Mouse (Mus musculus) thymus, postnatal 10 days (tissue): ENCODE measurements around the gene Cisd1.
"Not testable (repeated sequence)": the region's sequence is repeated elsewhere in the genome, so short reads cannot be mapped to it uniquely, and the experiment has no call there.

Experiments
- DNase-seq, 2 experiments: peaks; one replicate each; pipeline ENCODE4 v3.0.0; 2021; ENCODE audit warnings: low spot score in 2 of 2

Cisd1 gene

DNA sequence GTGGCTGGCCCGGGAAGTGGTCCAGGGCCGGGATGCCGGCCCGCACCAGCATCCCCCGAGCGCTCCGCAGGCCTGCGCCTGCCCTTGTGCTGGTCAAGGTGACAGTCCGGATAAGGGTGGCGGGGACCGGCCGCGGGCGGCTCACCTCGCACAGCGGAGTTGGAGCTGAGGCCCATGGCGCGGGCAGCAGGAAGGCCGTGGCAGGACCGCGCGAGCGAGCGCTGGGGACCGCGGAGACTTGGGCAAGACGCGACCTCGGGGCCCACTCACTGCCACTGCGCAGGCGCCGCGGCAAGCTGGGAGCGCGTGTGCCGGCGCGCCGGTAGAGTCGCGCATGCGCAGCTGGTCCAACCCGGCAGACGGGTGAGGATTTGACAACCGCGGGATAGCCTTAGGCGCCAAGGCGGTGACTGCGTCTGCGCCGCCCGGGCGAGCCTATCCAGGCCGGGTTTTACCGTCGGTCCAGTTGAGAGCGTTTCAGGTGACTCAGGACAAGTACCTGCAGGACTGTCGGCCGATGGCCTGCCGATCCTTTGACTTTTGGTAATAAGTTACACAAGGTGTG is at the start of gene Cisd1:
TSS of gene Cisd1 (minus strand) at position 376 of the 565 bp plus-strand sequence.
- DNase-seq, result peak; percentile 88 to 92

DNA sequence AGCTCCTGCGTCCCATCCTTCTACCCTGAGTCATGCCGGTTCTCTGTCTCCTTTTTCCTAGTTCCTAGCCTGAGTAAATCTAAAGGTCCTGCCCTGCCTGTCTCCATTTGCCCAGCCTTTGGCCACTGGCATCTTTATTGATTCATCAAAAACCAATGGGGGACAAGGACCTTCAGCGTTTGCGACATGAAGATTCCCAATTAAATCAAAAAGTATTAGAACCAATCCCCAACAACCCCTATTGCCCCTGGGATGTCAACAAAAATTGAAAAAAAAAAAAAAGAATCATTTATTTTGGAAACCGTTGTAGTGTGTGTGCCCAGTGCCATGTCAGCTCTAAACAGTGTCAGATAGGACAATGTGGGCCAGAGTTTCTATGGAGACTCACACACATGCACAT is 44.6 kb upstream of the Cisd1 start:
- no peak for DNase-seq

DNA sequence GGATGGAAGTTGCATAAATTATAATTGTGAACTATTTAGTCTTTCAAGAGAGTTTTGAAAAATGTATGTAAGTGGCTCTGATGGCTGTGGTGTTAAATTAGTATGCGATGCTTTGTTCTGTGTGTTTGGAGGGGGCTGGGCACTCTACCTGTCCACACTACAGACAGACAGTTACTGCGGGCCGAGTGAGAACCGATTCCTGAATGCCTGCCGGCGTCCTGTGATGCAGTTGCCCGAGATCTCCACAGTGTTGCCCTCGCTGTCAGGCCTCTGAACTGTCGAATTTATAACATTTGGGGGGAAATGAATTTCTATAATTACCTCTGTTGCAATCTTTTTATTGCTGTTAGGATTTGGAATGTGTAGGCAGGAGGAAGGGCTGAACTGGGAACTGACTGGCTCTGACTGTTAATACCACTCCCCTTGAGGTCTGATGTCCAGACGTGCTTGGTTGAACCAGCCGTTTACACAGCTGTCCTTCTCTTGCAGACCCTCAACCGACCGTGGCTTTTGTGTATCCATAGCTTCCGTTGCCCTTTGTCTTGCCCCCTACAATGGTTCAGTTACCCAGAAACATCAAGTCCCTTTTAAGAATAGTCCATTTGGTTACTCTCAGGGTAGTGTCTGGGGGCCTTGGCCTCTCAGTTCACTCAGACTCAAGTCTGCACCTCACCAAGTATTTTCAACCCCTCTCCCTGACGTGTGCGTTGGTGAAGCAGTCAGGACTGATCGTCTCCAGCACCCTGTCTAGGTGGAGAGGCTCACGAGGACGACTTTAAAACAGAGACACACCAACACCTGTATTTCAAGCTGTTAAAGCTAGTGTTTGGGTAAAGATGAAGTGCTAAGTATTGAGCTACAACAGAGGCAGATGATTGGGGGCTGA is 39.6 kb upstream of the Cisd1 start:
- DNase-seq, result no peak

DNA sequence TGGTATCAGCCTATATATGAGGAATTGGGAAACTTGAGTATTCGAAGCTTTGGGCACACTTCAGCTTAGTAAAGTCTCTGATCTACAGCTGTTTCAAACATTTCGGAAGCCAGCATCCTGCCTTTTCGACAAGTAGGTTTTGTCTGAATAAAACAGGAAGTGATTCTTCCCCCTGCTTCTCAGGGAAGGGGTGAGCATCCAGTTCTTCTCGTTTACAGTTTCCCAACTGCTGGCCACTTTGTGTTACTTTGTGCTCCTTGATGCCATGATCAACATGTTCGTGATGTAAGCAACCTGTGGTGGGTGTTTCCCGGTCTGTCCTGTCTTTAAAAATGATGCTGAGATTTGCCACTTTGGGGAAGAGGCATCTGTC is 38.8 kb upstream of the Cisd1 start:
- not testable (repeated sequence) for DNase-seq

DNA sequence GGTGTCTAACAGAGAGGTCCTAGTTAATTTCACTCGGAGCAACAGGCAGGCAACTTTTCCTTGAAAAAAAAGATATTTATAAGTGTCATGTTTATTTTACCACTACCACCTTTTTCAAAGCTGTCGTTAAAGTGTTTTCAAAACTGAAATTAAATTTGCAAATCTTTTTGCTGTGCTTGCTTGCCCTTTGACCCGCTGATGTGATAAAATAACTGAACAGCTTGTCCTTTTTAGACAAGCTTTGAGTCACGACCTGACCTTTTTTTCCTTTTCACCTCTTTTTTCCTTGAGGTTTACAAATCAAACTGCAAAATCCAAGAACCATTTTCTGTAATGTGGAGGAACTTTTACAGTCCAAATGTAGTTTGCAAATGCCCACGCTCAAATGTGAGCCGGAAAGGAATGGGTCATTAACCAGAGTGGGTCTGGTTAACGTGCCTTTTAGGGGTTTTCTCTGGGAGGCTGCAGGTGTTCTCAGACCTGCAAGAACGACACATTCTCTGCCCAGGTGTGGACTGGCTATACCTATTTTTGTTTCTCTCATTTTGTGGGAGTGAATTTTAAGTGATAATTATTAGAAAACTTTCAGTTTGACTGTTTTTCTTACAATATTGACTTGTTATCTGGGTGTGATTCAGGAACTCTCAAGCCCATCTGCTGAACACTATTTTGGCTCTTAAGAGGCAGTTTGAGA is 38.3 kb upstream of the Cisd1 start:
- no peak for DNase-seq

DNA sequence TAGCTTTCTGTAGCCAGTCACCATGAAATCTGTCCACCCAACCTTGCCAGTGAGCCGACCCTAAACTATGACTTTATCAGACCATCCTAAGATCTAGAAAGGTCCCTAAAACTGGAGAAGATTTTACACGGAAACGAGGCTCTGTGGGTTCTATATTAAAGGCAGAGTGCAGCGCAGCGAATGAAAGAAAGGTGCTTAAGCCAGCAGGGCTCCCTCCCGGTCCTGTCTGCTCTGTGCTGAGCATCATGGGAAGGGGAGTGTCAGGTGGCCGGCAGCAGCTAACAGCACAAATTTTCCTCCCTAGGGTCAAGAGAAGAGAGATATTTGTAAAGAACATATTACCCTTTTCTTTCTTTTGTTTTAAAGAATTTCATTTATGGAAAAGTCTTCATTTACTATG is 37.4 kb upstream of the Cisd1 start:
- no peak for DNase-seq

DNA sequence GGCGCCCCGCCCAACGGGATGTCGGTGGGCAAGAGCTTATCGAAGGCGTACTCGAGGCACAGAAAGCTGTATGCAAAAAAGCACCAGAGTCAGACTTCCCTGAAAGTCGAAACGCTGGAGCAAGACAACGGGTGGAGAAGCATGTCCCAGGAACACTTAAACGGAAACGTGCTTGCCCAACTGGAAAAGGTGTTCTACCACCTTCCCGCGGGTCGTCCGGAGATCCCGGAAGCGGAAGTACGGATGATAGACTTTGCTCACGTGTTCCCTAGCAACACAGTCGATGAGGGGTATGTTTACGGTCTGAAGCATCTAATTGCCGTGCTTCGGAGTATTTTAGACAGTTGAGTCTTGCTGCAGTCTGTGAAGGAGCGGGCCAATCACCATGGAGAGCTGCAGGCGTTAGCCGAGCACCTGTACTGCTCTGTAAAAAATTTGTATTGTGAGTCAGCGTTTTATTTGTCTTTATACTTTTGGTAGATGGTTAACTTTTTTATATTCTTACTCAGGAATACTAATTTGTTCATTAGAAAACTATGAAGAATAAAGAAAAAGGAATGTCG is 36.8 kb upstream of the Cisd1 start:
- no peak for DNase-seq

DNA sequence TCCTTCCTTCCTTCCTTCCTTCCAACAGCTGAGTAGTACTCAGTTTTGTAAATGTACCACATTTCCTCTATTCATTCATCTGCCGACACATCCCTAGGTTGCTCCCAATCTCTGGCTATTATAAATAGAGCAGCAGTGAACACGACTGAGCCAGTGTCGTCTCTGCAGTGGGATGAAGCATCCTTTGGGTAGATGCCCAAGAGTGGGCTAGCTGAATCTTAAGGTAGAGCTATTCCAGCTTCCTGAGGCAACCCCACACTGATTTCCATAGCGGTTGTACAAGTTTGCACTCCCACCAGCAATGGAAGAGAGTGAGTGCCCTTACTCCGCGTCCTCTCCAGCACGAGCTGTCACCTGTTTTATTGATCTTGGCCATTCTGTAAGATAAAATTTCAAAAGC is 35.7 kb upstream of the Cisd1 start:
- DNase-seq, result no peak

DNA sequence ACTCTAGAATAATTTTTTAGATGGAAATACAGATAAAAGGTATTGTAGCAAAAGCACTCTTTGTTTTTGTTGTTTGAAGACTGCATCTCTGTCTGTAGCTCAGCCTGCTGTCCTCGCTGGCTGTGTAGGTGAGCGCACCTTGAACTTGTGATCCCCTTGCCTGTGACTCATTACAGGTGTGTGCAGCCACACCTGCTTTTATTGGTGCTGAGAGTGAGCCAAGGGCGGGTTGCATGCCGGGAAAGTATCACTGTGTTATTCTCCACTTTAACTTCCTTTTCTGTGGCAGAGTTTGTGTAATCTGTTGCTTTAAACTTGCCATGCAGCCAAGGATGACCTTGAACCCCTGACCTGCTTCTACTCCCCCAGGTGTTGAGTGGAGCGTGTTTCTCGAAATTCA is 31.3 kb upstream of the Cisd1 start:
- no peak for DNase-seq

DNA sequence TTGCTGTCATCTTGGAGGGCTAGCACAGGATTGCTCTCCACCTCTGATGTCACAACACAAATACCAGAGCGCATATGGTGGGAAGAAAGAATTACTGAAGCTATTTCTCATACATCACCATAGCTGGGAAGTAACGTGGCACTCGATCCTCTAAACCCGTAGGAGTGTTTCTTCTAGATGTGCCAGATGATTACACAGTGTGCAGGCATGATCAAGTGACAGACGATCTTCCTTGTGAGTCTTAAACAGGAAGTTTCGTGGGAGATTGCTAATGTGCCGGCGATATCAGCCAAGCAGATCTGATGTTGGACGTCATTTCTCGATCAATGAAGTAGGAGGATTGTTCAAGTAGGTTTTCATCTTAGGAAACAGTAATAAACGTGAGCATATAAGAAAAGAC is 29.0 kb upstream of the Cisd1 start:
- no peak for DNase-seq

DNA sequence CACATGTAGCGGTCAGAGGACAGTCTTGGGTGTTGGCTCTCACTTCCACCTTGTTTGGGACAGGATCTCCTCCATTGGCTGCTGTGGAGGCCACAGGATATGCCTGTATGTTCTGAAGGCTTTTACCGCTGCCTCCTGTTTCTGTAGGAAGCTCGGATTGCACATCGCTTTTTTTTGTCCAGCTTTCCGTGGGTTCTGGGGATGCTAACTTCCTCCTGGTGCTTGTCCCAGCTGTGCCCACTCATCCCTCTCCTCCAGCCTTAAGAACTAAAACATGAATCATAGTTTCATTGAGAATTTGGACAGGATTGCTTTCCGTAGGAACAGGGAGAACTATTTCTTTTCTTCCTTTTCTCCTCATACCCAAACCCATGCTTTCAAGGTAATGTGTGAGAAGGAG is 27.1 kb upstream of the Cisd1 start:
- DNase-seq, result no peak

DNA sequence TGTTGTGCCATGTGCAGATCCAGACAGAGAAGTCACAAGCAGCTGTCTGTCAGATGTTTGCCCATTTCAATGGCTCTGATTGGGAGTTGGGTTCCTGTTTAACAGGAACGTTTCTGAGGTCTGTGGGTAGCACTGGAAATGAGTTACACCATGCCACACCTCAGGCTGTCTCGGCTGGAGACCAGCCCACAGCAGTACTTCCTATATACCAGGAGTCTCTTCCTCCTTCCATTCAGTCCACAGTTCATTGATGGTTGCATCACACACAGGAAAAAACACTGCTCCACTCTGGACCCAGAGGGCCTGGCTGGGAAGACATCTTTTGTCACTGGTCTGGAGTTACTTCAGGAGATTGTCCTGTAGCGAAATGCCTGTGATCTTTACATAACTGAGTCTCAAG is 24.7 kb upstream of the Cisd1 start:
- no peak for DNase-seq

DNA sequence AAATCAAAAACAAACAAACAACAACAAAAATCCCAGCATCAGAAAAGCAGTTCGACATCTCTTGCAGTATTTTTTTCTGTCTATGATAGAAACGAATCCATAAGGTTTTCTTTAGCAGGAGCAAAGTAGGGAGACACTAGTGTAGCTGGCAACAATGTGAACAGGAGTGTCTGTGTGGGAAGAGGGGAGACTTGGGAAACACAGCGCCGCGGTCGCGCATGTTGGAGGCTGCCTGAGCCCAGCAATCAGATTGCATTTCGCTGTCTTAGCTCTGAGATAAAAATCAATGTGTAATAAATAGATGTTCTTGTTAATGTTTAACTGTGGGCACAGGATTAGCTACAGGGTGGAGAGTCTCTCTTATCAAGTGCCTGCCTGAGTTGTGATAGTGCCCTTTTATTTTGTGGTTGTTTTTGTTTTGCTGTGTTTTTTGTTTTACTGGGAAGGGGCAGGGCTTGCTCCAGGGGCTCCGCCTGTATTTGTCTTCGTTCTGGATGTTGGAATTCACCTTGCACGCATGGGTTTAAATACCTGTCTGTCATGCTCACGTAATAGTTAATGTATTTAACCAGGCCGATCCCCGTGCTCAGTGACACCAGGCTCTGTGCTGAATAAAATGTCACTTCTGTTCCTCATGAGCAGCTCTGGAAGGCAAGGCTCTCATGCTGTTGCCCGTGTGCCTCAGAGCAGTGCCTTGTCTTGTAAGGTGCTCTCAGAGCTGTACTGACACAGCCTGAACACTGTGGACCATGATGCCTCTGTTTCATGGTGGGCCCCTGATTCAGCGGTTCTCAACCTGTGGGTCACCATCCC is 23.6 kb upstream of the Cisd1 start:
- no peak for DNase-seq

DNA sequence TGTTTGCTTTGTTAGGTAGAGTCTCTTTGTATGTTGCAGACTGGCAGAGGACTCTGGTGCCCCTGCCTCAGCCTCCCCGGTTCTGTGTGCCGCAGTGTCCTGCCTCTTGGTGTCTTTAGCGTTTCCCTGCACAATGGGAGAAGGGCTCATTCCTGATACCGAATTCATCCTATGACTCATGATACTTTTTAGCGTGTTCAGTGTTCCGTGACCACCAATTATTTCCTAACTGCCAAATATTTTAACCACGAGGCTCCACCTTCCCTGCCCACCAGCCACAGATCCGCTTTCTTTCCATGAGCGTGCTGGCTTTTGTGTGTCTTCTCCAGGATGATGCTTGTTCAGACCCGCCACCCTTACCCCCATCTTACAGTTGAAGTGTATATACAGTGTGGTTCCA is 19.1 kb upstream of the Cisd1 start:
- DNase-seq, result no peak

DNA sequence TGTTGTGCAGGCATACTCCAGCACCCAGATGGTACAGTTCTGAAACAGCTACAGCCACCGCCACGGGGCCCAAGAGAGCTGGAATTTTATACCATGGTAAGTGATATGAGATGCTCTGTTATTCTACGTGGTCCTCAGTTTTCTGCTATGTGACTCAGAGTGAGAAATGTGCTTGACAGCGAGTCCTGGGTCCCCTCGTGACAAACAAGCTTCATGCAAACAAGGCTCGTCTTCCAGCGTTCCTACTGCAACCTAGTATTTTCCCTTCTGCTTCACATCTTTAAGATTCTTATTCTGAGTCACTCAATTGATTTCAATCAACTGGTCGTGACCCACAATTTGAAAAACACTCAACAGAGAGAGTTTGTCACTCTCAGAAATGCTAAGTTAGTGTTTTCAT is 18.7 kb upstream of the Cisd1 start:
- no peak for DNase-seq

DNA sequence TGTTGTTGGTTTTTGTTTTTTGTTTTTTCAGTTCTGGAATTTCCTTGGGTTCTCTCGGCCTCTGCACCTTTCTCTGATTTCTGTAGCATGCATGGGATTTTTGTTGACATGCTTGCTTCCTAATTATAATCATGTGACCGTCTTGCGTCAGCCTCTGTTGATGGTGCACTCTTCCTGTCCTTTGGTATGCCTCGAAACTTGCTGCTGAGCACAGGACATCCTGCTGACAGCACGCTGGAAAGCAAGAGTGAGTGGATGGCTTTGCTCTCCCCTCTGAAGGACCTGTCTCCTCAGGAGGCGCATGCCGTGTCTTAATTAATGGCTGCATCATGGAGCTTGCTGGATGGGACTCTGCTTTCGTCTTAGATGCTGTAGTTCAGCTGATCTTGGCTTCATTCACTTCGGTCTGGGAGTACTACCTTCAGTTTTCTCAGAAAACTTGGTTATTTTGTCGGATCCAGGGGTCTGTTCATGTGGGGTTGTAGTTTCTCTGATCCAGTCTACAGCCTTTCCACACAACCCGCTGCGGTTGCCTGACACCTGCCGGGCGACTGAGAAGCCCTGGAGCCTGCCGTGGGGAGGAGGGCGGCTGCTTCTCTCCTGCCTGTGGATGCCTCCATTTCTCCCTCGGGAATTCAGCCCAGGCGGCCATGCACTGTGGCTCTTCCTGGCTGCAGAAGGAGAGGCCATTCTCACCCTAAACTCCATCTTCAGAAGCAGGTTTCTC is 17.2 kb upstream of the Cisd1 start:
- DNase-seq, result no peak

DNA sequence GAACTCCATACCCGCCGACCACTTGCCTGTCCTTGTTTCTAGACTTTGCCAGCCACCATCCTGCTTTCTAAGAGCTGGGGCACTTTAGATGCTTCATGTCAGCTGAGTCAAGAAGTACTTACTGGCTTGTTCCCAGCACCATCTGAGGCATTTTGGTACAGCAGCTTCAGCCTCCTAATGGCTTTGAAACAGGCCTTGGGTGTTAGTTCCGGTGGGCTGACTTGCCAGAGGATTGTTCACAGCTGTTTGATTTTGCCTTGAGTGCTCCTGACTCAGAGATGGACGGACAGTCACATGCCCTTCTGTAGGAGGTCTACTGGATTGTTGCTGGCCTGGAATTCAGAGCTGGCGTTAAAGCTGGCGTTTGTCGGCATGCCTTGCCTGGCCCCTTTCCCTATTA is 16.3 kb upstream of the Cisd1 start:
- DNase-seq, result no peak

DNA sequence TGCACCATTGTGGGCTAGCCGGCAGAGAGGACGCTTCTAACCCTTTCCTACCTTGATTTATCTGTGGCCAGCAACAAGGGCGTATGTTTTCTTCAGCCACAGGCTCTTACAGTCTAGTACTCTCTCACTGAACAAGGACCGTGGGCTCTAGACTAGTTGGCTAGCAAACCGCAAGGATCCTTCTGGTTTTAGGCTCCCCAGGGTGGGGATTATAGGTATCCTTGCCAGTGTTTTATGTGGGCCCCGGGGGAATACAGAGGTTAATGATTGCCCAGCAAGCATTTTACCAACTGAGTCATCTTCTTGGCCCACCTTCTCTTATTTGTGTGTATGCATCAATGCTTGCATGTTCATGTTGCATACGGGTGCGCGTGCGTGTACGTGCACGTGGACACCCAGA is 10.2 kb upstream of the Cisd1 start:
- DNase-seq, result no peak

DNA sequence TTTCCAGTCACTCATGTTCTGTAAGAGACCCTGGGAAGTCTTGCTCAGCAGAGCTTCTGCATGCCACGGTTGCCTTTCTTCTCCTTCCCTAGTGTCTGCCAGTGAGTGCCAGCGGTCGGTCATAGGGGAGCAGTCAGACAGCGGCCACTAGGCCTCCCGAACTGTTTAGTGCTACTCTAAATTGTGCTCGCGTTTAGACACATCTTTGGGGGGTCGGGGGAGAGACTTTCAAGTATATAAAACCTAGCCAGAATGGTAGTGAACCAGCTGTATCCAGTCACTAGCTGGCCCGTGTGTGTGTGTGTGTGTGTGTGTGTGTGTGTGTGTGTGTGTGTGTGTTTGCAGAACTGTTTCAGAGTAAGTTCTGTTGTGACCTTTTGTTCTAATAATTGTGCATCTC is 9.1 kb upstream of the Cisd1 start:
- no peak for DNase-seq

DNA sequence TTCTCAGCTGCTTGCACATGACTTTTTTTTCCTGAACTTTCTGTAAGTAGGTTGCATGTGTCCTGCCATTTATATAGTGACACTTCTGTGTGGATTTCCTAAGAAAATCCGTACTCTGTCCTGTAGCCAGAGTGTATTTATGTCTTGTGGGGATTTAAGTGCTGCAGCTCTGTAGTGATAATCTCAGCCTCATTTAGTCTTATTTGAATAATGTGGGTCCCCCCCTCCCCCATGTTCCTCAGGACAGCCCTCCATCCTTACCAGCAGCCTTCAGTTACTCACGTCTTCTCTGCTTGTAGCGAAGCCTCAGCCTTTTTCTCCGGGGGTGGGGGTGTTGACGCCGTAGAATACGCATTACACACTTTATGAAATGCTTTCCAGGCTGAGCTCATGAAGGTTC is 6.5 kb upstream of the Cisd1 start:
- DNase-seq, result no peak

DNA sequence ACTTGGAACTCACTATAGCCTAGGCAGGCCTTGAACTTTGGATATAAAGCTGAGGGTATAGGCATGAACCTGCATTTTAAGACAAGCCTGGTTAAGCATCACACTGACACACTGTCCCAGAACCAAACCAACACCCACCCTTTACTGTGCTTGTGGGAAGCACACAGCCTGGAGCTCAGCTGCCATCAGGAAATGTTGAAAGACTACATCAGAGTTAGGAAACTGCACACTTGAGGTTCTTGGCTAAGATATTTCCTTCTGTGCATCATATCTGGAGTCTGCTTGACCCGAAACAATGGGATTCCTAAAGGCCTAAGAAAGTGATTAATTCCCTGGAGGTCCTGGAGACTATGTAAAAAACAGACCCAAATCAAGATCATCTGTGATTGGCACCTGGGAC is 4.5 kb upstream of the Cisd1 start:
- DNase-seq, result no peak
